12 mouse cellular contexts compared by ENCODE assay signal in genomic region chr5:111368576-111368975, GRCm38 (mm10). TPM values are rescaled to one million over a fixed set of nuclear protein-coding genes. Genes with fewer than 3 reads are reported as not detected.
DNase-seq lines count a peak whose midpoint lies in the region; ATAC-seq lines count a peak whose summit lies in the region.
"Had no signal": no experiment of that assay in that cellular context is flagged by ENCODE, and none has a peak within 500 bp of the region (broad histone marks: within the 10 kb centered on the region; RNA-seq: fewer than 3 reads in every experiment).

No protein-coding gene starts in this region.

- H3K27me3 ChIP-seq in neural tube, embryonic 11.5 days (ENCODE audit: control insufficient read depth, insufficient read depth, low read length): no peaks in the 10 kb centered on the region
- no peaks in the 10 kb centered on the region for H3K27me3 ChIP-seq in hindbrain, embryonic 10.5 days (ENCODE audit: insufficient read depth, poor library complexity, severe bottlenecking)
- H3K27me3 ChIP-seq in midbrain, embryonic 13.5 days: no peaks in the 10 kb centered on the region
- H3K27me3 ChIP-seq: heart, embryonic 13.5 days; liver, embryonic 13.5 days had no signal

- H3K36me3 ChIP-seq in neural tube, embryonic 11.5 days (ENCODE audit: control insufficient read depth, insufficient read depth, low read length): peaks cover 12% of the 10 kb centered on the region
- H3K36me3 ChIP-seq in hindbrain, embryonic 10.5 days: peaks cover 83% of the 10 kb centered on the region
- H3K36me3 ChIP-seq in midbrain, embryonic 13.5 days: peaks cover 25% of the 10 kb centered on the region

- peaks cover 5% of the 10 kb centered on the region; the same call in 1 of the 2 replicates for H3K4me1 ChIP-seq in neural tube, embryonic 11.5 days (ENCODE audit: control insufficient read depth, insufficient read depth, low read length)
- peaks cover 21% of the 10 kb centered on the region for H3K4me1 ChIP-seq in hindbrain, embryonic 10.5 days (replicated peaks)
- H3K4me1 ChIP-seq in midbrain, embryonic 13.5 days (replicated peaks): peaks cover 47% of the 10 kb centered on the region
- H3K4me1 ChIP-seq: heart, embryonic 13.5 days; liver, embryonic 13.5 days had no signal

- H3K9me3 ChIP-seq in neural tube, embryonic 11.5 days (ENCODE audit: control insufficient read depth, low read length): no peaks in the 10 kb centered on the region
- no peaks in the 10 kb centered on the region for H3K9me3 ChIP-seq in hindbrain, embryonic 10.5 days
- no peaks in the 10 kb centered on the region for H3K9me3 ChIP-seq in midbrain, embryonic 13.5 days
- H3K9me3 ChIP-seq: heart, embryonic 13.5 days; liver, embryonic 13.5 days had no signal

- 67% methylated on average over 5 of the region's 5 CpGs for WGBS in neural tube, embryonic 11.5 days
- WGBS in hindbrain, embryonic 10.5 days: 81% methylated on average over 5 of the region's 5 CpGs
- WGBS in midbrain, embryonic 13.5 days: 17% methylated on average over 5 of the region's 5 CpGs

- H3K27ac ChIP-seq in neural tube, embryonic 11.5 days (ENCODE audit: low read depth, low read length): peak overlapping the region; percentile 68
- peak overlapping the region; percentile 81 for H3K27ac ChIP-seq in hindbrain, embryonic 10.5 days
- peak overlapping the region; percentile 93 for H3K27ac ChIP-seq in midbrain, embryonic 13.5 days
- H3K27ac ChIP-seq: heart, embryonic 13.5 days; liver, embryonic 13.5 days had no signal

- ATAC-seq in neural tube, embryonic 11.5 days (ENCODE audit: insufficient read depth, low FRiP score, low TSS enrichment): peak; percentile 53; the same call in 1 of the 2 replicates
- peak; percentile 85 for ATAC-seq in midbrain, embryonic 13.5 days
- ATAC-seq: CD4-positive, CD25-positive, alpha-beta regulatory T cell, adult 4 months had no signal

- H3K4me3 ChIP-seq in neural tube, embryonic 11.5 days (ENCODE audit: low read depth, low read length): no peak overlapping the region
- H3K4me3 ChIP-seq in hindbrain, embryonic 10.5 days: no peak overlapping the region
- no peak overlapping the region for H3K4me3 ChIP-seq in midbrain, embryonic 13.5 days (replicated peaks)
- H3K4me3 ChIP-seq: heart, embryonic 13.5 days; liver, embryonic 13.5 days; myocyte had no signal

- no peak overlapping the region for H3K9ac ChIP-seq in neural tube, embryonic 11.5 days (ENCODE audit: low read length)
- 0 out of 2 replicates have a peak overlapping the region, but pooled peaks have one; percentile 43 for H3K9ac ChIP-seq in midbrain, embryonic 13.5 days (replicated peaks)
- H3K9ac ChIP-seq: heart, embryonic 13.5 days; liver, embryonic 13.5 days had no signal

- H3K4me2 ChIP-seq in neural tube, embryonic 11.5 days (ENCODE audit: low read depth): no peak overlapping the region
- H3K4me2 ChIP-seq in midbrain, embryonic 13.5 days (replicated peaks): no peak overlapping the region
- H3K4me2 ChIP-seq: heart, embryonic 13.5 days; liver, embryonic 13.5 days had no signal

- DNase-seq in neural tube, embryonic 11.5 days (ENCODE audit: low spot score): peak; percentile 64
- DNase-seq in neural tube, embryonic 10.5 days (ENCODE audit: extremely low spot score, low spot score): no peak
- DNase-seq in hindbrain, embryonic 10.5 days (ENCODE audit: low spot score): peak; percentile 30
- no peak for DNase-seq in adrenal gland, adult 2 months
- no peak for DNase-seq in adrenal gland, postnatal 10 days
- no peak for DNase-seq in layer of hippocampus, adult 9-11 months
- DNase-seq: liver, embryonic 13.5 days; thymus, postnatal 36 days had no signal

RNA-seq across cellular contexts. Expression of gene Pitpnb, which starts 38.0 kb away (rescaled TPM):
- 131 and 134 TPM in 2 replicates for polyA plus RNA-seq in neural tube, embryonic 11.5 days (2014; fragmentation: Nextera tagmentation; extraction: Ambion mirVana)
- 110 and 119 TPM in 2 replicates for polyA plus RNA-seq in hindbrain, embryonic 10.5 days (2016; fragmentation: Nextera tagmentation; extraction: Ambion mirVana)
- 101 and 106 TPM in 2 replicates for polyA plus RNA-seq in midbrain, embryonic 13.5 days (2015; fragmentation: Nextera tagmentation; extraction: Ambion mirVana)
- total RNA-seq in adrenal gland, adult 2 months (2021): 10 to 100 TPM; 74.7 to 90.0 TPM
- polyA plus RNA-seq in adrenal gland, adult 2 months (2012; rRNA removed): 41.3 and 49.5 TPM in 2 replicates
- 10 to 100 TPM; 67.2 to 67.7 TPM for total RNA-seq in adrenal gland, postnatal 10 days (2021)

RNA-seq across cellular contexts. Expression of gene Mn1, which starts 48.6 kb away (rescaled TPM):
- polyA plus RNA-seq in neural tube, embryonic 11.5 days (2014; fragmentation: Nextera tagmentation; extraction: Ambion mirVana): 25.6 and 27.3 TPM in 2 replicates
- 55.9 and 65.1 TPM in 2 replicates for polyA plus RNA-seq in hindbrain, embryonic 10.5 days (2016; fragmentation: Nextera tagmentation; extraction: Ambion mirVana)
- 60.2 and 73.1 TPM in 2 replicates for polyA plus RNA-seq in midbrain, embryonic 13.5 days (2015; fragmentation: Nextera tagmentation; extraction: Ambion mirVana)
- 1 to 10 TPM; 3.0 to 5.6 TPM for total RNA-seq in adrenal gland, adult 2 months (2021)
- 4.7 and 4.8 TPM in 2 replicates for polyA plus RNA-seq in adrenal gland, adult 2 months (2012; rRNA removed)
- total RNA-seq in adrenal gland, postnatal 10 days (2021): 1 to 10 TPM; 6.4 to 8.5 TPM
- polyA plus RNA-seq: CD4-positive, CD25-positive, alpha-beta regulatory T cell, adult 4 months had no signal

Comparison
In these comparisons a context has a peak if more than half of its experiments do, and no peak if none do; other contexts are left out.
1. DNase-seq: peak in neural tube, embryonic 11.5 days (single experiment) and hindbrain, embryonic 10.5 days (single experiment); none in neural tube, embryonic 10.5 days (single experiment), adrenal gland, adult 2 months (single experiment), adrenal gland, postnatal 10 days (single experiment) and layer of hippocampus, adult 9-11 months (single experiment).
2. Peak in every context shown above with its lines, with median percentiles within 50 percentile points of each other: H3K27ac ChIP-seq.